Mouse (Mus musculus): Measurements from ENCODE around the gene Ust. TPM values are rescaled to one million over a fixed set of nuclear protein-coding genes. Genes with fewer than 3 reads are reported as not detected.

Gene Ust
- polyA plus RNA-seq, 1 experiment from 2014 or later = 6.6 TPM

DNA sequence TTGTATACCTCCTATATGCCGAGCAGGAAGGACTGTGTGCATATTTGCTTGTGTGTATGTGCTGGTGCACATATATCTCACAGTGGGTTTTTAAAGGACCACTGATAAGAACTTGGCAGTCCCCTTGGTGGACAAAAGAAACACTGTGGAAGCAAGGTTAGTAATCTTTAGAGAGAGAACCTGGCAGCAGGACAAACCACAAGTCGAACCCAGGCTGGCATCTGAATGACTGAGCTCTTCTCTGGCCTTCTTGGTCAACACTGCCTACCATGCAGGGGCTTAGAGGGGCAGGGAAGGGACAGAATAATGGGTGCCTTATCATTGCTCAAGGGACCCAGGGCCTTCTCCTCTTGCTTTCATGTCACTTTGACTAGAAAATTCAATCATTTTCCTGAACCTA, 294.0 kb downstream of the Ust start:
- WGBS = 90% methylated on average over 2 of the region's 2 CpGs
- Histone ChIP-seq H3K9me3 (ENCODE audit: control insufficient read depth, low read length) (no peaks in the 10 kb centered on the region), H3K4me2 (ENCODE audit: low read depth) (no peak overlapping the region), H3K27me3 (ENCODE audit: control insufficient read depth, insufficient read depth, low read length) (no peaks in the 10 kb centered on the region), H3K9ac (ENCODE audit: low read length) (no peak overlapping the region), H3K36me3 (ENCODE audit: control insufficient read depth, insufficient read depth, low read length) (no peaks in the 10 kb centered on the region), H3K4me1 (ENCODE audit: control insufficient read depth, insufficient read depth, low read length) (no peaks in the 10 kb centered on the region), H3K27ac (ENCODE audit: low read depth, low read length) (no peak overlapping the region), H3K4me3 (ENCODE audit: low read depth, low read length) (no peak overlapping the region)
- DNase-seq (ENCODE audit: low spot score) (no peak), ATAC-seq (ENCODE audit: insufficient read depth, low FRiP score, low TSS enrichment) (no peak)

DNA sequence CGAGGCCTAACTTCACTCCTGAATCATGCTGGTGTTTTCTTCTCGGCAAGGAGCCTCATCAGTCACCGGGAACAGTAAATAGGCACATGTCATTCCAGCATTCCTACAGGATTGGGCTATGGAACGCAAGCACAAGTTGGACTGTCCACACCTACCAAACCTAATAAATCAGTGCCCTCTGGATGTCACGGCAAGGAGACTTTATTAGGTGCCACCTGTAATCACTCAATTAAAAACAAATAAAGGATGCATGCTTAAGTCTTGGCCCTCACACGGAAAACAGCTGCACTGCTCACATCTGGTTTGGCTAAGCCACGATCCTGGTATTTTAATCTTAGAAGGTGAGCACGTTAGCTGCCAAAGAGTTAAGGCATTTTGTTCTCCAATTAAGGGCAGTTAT, 294.6 kb downstream of the Ust start:
- Histone ChIP-seq H3K4me1 (ENCODE audit: control insufficient read depth, insufficient read depth, low read length) (no peaks in the 10 kb centered on the region), H3K9me3 (ENCODE audit: control insufficient read depth, low read length) (no peaks in the 10 kb centered on the region), H3K4me2 (ENCODE audit: low read depth) (no peak overlapping the region), H3K9ac (ENCODE audit: low read length) (no peak overlapping the region), H3K27ac (ENCODE audit: low read depth, low read length) (no peak overlapping the region), H3K36me3 (ENCODE audit: control insufficient read depth, insufficient read depth, low read length) (no peaks in the 10 kb centered on the region), H3K4me3 (ENCODE audit: low read depth, low read length) (no peak overlapping the region), H3K27me3 (ENCODE audit: control insufficient read depth, insufficient read depth, low read length) (no peaks in the 10 kb centered on the region)
- no peak for ATAC-seq (ENCODE audit: insufficient read depth, low FRiP score, low TSS enrichment)
- DNase-seq (ENCODE audit: low spot score) = no peak
- 57% methylated on average over 8 of the region's 8 CpGs for WGBS

DNA sequence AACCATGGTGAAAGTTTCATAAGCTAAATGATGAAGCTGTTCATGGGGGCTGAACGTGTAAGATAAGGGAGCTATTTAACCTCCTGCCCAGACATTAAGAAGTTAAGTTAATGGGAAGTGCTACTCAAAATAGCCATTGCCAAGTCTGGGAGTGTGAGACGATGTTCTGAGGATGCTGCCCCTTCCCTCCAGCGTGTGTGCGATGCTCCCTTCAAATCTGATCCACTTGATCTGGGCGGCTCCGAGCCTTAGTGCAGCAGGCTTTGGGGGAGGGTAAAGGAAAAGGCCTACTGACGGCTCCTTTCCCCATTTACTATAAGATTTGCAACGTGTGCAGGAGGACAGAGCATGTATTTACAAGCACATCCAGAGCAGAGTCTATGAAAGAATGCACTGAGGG, 301.7 kb downstream of the Ust start:
- no peak overlapping the region for H3K9ac ChIP-seq (ENCODE audit: low read length)

DNA sequence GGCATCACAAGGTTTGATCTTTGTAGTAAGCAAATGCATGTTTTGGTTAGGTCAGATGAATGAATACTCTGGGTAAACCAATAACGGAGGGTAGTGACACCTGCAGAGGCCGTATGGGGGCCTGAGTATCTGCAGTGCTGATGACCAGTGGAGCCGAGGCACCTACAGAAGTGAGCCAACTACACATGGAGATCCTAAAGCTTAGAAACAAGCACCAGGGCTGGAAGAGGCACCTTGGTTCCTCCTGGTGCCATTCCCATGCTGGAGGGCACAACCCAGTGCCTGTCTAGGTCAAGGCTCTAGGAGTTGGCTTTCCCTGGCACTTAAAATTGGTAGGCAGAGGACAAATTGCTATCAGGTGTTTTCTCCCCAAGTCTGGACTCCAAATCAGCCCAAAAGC, 303.4 kb downstream of the Ust start:
- no peaks in the 10 kb centered on the region for H3K36me3 ChIP-seq (ENCODE audit: control insufficient read depth, insufficient read depth, low read length)
- H3K27ac ChIP-seq (ENCODE audit: low read depth, low read length) = no peak overlapping the region
- H3K27me3 ChIP-seq (ENCODE audit: control insufficient read depth, insufficient read depth, low read length) = no peaks in the 10 kb centered on the region
- WGBS = 80% methylated on average over 3 of the region's 3 CpGs
- H3K4me1 ChIP-seq (ENCODE audit: control insufficient read depth, insufficient read depth, low read length) = peaks cover 16% of the 10 kb centered on the region
- DNase-seq (ENCODE audit: low spot score) (no peak), ATAC-seq (ENCODE audit: insufficient read depth, low FRiP score, low TSS enrichment) (no peak)
- no peaks in the 10 kb centered on the region for H3K9me3 ChIP-seq (ENCODE audit: control insufficient read depth, low read length)
- H3K4me3 ChIP-seq (ENCODE audit: low read depth, low read length) = no peak overlapping the region
- H3K9ac ChIP-seq (ENCODE audit: low read length) = no peak overlapping the region
- H3K4me2 ChIP-seq (ENCODE audit: low read depth) = no peak overlapping the region

More for the DNA sequence above, 301.7 kb downstream of the Ust start:
- 53% methylated on average over 8 of the region's 8 CpGs for WGBS
- Histone ChIP-seq H3K27ac (ENCODE audit: low read depth, low read length) (no peak overlapping the region), H3K4me2 (ENCODE audit: low read depth) (no peak overlapping the region), H3K36me3 (ENCODE audit: control insufficient read depth, insufficient read depth, low read length) (no peaks in the 10 kb centered on the region), H3K9me3 (ENCODE audit: control insufficient read depth, low read length) (no peaks in the 10 kb centered on the region), H3K4me1 (ENCODE audit: control insufficient read depth, insufficient read depth, low read length) (peaks cover 16% of the 10 kb centered on the region), H3K27me3 (ENCODE audit: control insufficient read depth, insufficient read depth, low read length) (no peaks in the 10 kb centered on the region), H3K4me3 (ENCODE audit: low read depth, low read length) (no peak overlapping the region)
- DNase-seq (ENCODE audit: low spot score) = no peak
- ATAC-seq (ENCODE audit: insufficient read depth, low FRiP score, low TSS enrichment) = no peak

DNA sequence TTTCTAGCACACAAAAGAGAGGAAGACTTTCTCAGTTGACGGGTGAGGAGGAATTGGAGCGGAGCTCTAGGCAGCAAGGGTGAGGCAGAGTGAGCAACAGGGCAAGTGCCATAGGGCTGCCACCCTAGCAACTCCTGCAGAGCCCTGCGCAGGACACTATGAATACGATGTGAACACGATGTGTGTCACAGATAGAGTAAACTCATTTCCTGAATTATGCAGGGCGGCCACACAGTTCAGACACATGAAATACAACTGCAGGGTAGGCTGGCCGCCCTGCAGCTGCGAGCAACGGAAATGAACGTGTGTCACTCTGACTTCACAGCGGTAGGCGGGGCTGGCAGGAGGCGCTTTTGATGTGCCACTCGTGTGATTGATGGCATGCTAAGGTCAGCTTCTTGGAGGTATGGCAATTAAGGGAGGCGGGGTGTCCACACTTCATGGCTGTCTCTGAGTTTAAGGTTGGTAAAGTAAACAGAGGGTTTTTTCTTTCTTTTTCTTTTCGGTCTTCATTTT, 304.7 kb downstream of the Ust start:
- Histone ChIP-seq H3K36me3 (ENCODE audit: control insufficient read depth, insufficient read depth, low read length) (no peaks in the 10 kb centered on the region), H3K4me3 (ENCODE audit: low read depth, low read length) (no peak overlapping the region), H3K27ac (ENCODE audit: low read depth, low read length) (no peak overlapping the region), H3K4me2 (ENCODE audit: low read depth) (0 out of 2 replicates have a peak overlapping the region, but pooled peaks have one; percentile 24), H3K9ac (ENCODE audit: low read length) (no peak overlapping the region; the same call in 1 of the 2 replicates), H3K9me3 (ENCODE audit: control insufficient read depth, low read length) (no peaks in the 10 kb centered on the region), H3K27me3 (ENCODE audit: control insufficient read depth, insufficient read depth, low read length) (no peaks in the 10 kb centered on the region), H3K4me1 (ENCODE audit: control insufficient read depth, insufficient read depth, low read length) (peaks cover 16% of the 10 kb centered on the region)
- 9% methylated on average over 16 of the region's 16 CpGs for WGBS
- ATAC-seq (ENCODE audit: insufficient read depth, low FRiP score, low TSS enrichment) (peak; percentile 82), DNase-seq (ENCODE audit: low spot score) (peak; percentile 70)

DNA sequence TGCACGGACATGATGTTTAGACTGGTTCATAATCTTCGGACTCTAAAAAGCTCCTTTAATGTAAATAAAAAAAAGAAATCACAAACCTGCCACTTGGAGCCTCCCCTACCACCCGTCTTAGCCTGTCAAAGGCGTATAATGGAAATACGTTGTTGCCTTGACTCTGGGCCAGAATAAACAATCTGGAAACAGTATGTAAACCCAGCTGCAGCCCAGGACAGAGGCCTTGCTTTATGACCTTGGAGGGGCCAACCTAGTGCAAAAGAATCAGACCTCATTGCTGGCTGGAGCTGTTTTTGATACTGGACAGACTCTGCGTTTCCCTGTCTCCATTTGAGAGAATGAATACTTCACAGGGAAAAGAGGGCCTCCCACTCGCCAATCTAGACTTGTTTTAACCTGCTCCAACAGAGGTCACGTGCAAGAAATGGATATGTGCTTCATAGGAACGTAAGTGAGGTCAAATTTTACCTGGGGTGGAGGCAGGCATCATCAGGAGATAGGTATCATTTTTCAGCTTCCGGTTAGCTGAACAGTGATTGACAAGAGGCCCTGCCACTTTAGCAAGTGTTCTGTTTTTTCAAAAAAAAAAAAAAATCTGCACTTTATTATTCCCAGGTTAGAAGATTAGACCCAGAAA, 305.2 kb downstream of the Ust start:
- Histone ChIP-seq H3K4me1 (ENCODE audit: control insufficient read depth, insufficient read depth, low read length) (peaks cover 16% of the 10 kb centered on the region), H3K4me3 (ENCODE audit: low read depth, low read length) (no peak overlapping the region), H3K4me2 (ENCODE audit: low read depth) (0 out of 2 replicates have a peak overlapping the region, but pooled peaks have one; percentile 24), H3K27me3 (ENCODE audit: control insufficient read depth, insufficient read depth, low read length) (no peaks in the 10 kb centered on the region), H3K36me3 (ENCODE audit: control insufficient read depth, insufficient read depth, low read length) (no peaks in the 10 kb centered on the region), H3K9me3 (ENCODE audit: control insufficient read depth, low read length) (no peaks in the 10 kb centered on the region), H3K9ac (ENCODE audit: low read length) (no peak overlapping the region), H3K27ac (ENCODE audit: low read depth, low read length) (0 out of 2 replicates have a peak overlapping the region, but pooled peaks have one; percentile 15)
- ATAC-seq (ENCODE audit: insufficient read depth, low FRiP score, low TSS enrichment) (no peak), DNase-seq (ENCODE audit: low spot score) (no peak)
- 50% methylated on average over 10 of the region's 10 CpGs for WGBS

DNA sequence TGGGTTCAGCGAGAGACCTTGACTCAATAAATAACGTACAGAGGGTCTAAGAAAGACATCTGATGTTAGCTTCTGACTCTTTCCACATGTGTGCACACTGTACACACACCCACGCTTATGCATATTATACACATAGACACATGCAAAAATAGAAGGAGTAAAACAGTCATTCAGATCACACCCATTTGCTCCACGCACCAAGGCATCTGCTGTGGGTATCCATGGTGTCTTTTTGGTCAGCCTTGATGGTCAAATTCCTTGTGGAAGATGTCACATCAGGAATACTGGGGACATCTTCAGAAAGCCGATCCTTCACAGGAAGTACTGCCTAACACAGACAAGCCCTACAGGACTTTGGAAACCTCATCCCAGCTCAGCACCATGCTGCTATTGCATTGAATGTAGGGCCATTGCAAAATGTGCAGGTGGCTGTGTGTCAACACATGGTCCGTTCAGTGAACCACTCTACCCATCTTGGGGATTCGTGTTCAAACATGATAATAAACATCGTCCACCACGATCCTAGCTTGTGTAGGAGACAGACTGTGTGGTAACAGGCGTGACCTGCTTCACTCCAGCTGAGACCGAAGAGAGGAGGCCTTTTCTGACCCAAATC, 305.9 kb downstream of the Ust start:
- no peak for ATAC-seq (ENCODE audit: insufficient read depth, low FRiP score, low TSS enrichment)

DNA sequence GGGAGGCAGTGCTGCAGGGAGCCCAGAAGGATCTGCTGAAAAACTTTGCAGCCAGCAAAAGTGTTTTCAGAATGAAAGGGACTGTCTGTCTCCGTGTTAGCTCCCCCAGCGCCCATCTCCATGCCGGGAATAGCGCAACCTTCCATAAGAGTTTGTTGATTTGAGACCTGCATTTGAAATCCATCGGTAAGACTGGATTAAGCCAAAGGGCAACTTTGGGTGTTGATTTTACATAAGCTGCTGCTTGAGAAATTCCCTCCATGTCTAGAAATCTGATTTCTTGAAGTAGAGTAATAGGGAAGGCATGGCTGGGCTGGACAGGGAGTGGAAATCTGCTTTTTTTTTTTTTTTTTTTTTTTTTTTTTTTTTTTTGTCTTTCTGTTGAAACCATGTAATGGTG, 306.9 kb downstream of the Ust start:
- H3K4me2 ChIP-seq (ENCODE audit: low read depth) = no peak overlapping the region
- ATAC-seq (ENCODE audit: insufficient read depth, low FRiP score, low TSS enrichment) = no peak
- no peaks in the 10 kb centered on the region for H3K36me3 ChIP-seq (ENCODE audit: control insufficient read depth, insufficient read depth, low read length)
- DNase-seq (ENCODE audit: low spot score) = no peak
- H3K9ac ChIP-seq (ENCODE audit: low read length) = no peak overlapping the region
- H3K4me3 ChIP-seq (ENCODE audit: low read depth, low read length) = no peak overlapping the region
- 87% methylated on average over 5 of the region's 5 CpGs for WGBS
- peaks cover 16% of the 10 kb centered on the region for H3K4me1 ChIP-seq (ENCODE audit: control insufficient read depth, insufficient read depth, low read length)
- H3K27ac ChIP-seq (ENCODE audit: low read depth, low read length) = no peak overlapping the region
- H3K27me3 ChIP-seq (ENCODE audit: control insufficient read depth, insufficient read depth, low read length) = no peaks in the 10 kb centered on the region
- H3K9me3 ChIP-seq (ENCODE audit: control insufficient read depth, low read length) = no peaks in the 10 kb centered on the region

More for the DNA sequence above, 305.9 kb downstream of the Ust start:
- Histone ChIP-seq H3K27ac (ENCODE audit: low read depth, low read length) (no peak overlapping the region), H3K27me3 (ENCODE audit: control insufficient read depth, insufficient read depth, low read length) (no peaks in the 10 kb centered on the region), H3K9ac (ENCODE audit: low read length) (no peak overlapping the region), H3K9me3 (ENCODE audit: control insufficient read depth, low read length) (no peaks in the 10 kb centered on the region), H3K36me3 (ENCODE audit: control insufficient read depth, insufficient read depth, low read length) (no peaks in the 10 kb centered on the region), H3K4me2 (ENCODE audit: low read depth) (no peak overlapping the region), H3K4me1 (ENCODE audit: control insufficient read depth, insufficient read depth, low read length) (peaks cover 16% of the 10 kb centered on the region), H3K4me3 (ENCODE audit: low read depth, low read length) (no peak overlapping the region)
- no peak for DNase-seq (ENCODE audit: low spot score)
- 68% methylated on average over 11 of the region's 11 CpGs for WGBS

DNA sequence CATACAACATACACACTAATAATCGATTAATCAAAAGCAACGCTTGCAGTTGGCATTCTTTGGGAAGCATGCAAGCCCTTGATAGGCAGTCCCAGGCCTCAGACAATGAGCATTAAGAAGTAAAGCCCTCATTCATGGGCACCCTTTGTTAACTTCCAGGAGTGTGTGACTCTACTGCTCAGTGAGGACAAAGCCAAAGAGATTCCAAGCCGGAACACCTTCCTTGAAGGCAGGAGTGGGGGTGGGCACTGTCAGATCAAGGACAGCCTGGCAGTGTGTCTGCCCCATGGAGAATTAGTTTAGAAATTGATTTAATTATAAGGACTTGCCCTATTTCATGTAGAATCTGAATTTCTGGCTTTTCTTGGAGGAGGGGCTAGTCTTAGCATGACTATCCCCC, 308.3 kb downstream of the Ust start:
- Histone ChIP-seq H3K9ac (ENCODE audit: low read length) (no peak overlapping the region), H3K27me3 (ENCODE audit: control insufficient read depth, insufficient read depth, low read length) (no peaks in the 10 kb centered on the region), H3K4me1 (ENCODE audit: control insufficient read depth, insufficient read depth, low read length) (peaks cover 16% of the 10 kb centered on the region), H3K9me3 (ENCODE audit: control insufficient read depth, low read length) (no peaks in the 10 kb centered on the region), H3K4me2 (ENCODE audit: low read depth) (no peak overlapping the region), H3K36me3 (ENCODE audit: control insufficient read depth, insufficient read depth, low read length) (no peaks in the 10 kb centered on the region), H3K4me3 (ENCODE audit: low read depth, low read length) (no peak overlapping the region), H3K27ac (ENCODE audit: low read depth, low read length) (no peak overlapping the region)
- 75% methylated on average over 3 of the region's 3 CpGs for WGBS
- DNase-seq (ENCODE audit: low spot score) (no peak), ATAC-seq (ENCODE audit: insufficient read depth, low FRiP score, low TSS enrichment) (no peak)
